Mouse (Mus musculus) erythroblast, embryonic 14.5 days (primary cell): Measurements from ENCODE around the gene Gm28035. TPM values are rescaled to one million over a fixed set of nuclear protein-coding genes. Genes with fewer than 3 reads are reported as not detected.

Experiments used
- H3K27me3 ChIP-seq: 2 replicates; pipeline ENCODE4 v1.6.1; 2012; ENCODE audit warnings: inconsistent platforms; ENCODE audit not compliant: control insufficient read depth
- H3K36me3 ChIP-seq: 2 replicates; pipeline ENCODE4 v1.6.1; 2012; ENCODE audit warnings: mild to moderate bottlenecking, inconsistent platforms; ENCODE audit not compliant: control insufficient read depth
- H3K4me1 ChIP-seq: 2 replicates; pipeline ENCODE4 v1.6.1; 2012; ENCODE audit warnings: inconsistent platforms; ENCODE audit not compliant: control insufficient read depth
- H3K4me3 ChIP-seq: replicated peaks from 2 replicates; pipeline ENCODE3; 2012; ENCODE audit warnings: moderate library complexity, mild to moderate bottlenecking, inconsistent platforms
- H3K9me3 ChIP-seq: 2 replicates; pipeline ENCODE4 v1.6.1; 2012; ENCODE audit warnings: low read length, inconsistent platforms, mixed read lengths; ENCODE audit not compliant: control insufficient read depth
- GATA1 ChIP-seq: IDR thresholded peaks from 2 replicates; pipeline ENCODE4 v1.6.1; 2012; ENCODE audit warnings: low read length, inconsistent platforms, mixed read lengths
- TAL1 ChIP-seq: IDR thresholded peaks from 3 replicates; pipeline ENCODE4 v1.6.1; 2012; ENCODE audit warnings: low read length, inconsistent platforms, mixed read lengths
- polyA plus RNA-seq: library from polyadenylated mRNA; stranded (reverse); fragments of >175 nt; gene quantifications from 2 replicates; pipeline ENCODE4 v1.2.3, GENCODE M21; 2012

Gm28035 gene
- polyA plus RNA-seq, 1 experiment, result not detected

- Histone ChIP-seq H3K27me3 (no peaks in the 10 kb centered on the region), H3K4me3 (no peak overlapping the region), H3K4me1 (peaks cover 32% of the 10 kb centered on the region), H3K36me3 (peaks cover 92% of the 10 kb centered on the region), H3K9me3 (no peaks in the 10 kb centered on the region)
- TF ChIP-seq TAL1 (no peak), GATA1 (no peak)
Measured at GRCm38 (mm10) chr2:30247036-30247435, 6.7 kb downstream of the Gm28035 start.

- no peak for TF ChIP-seq GATA1
- no peak for TF ChIP-seq TAL1
- no peaks in the 10 kb centered on the region for H3K9me3 ChIP-seq
- H3K27me3 ChIP-seq, result no peaks in the 10 kb centered on the region
- peaks cover 92% of the 10 kb centered on the region for H3K36me3 ChIP-seq
- H3K4me1 ChIP-seq, result peaks cover 35% of the 10 kb centered on the region
- no peak overlapping the region for H3K4me3 ChIP-seq
Measured at GRCm38 (mm10) chr2:30247681-30248080, 7.3 kb downstream of the Gm28035 start.

- H3K9me3 ChIP-seq, result no peaks in the 10 kb centered on the region
- no peak overlapping the region for H3K4me3 ChIP-seq
- H3K27me3 ChIP-seq, result no peaks in the 10 kb centered on the region
- peaks cover 92% of the 10 kb centered on the region for H3K36me3 ChIP-seq
- TF ChIP-seq TAL1 (no peak), GATA1 (no peak)
- H3K4me1 ChIP-seq, result peaks cover 34% of the 10 kb centered on the region
Measured at GRCm38 (mm10) chr2:30249182-30249581, 8.8 kb downstream of the Gm28035 start.

GRCm38 (mm10) chr2:30250166-30251128 is 10.1 kb downstream of the Gm28035 start:
- H3K4me3 ChIP-seq, result no peak overlapping the region
- H3K36me3 ChIP-seq, result peaks cover 94% of the 10 kb centered on the region
- H3K9me3 ChIP-seq, result no peaks in the 10 kb centered on the region
- H3K27me3 ChIP-seq, result no peaks in the 10 kb centered on the region
- TF ChIP-seq TAL1 (no peak), GATA1 (no peak)
- peaks cover 30% of the 10 kb centered on the region for H3K4me1 ChIP-seq

- TF ChIP-seq GATA1, result no peak
- TF ChIP-seq TAL1, result no peak
- H3K4me1 ChIP-seq, result peaks cover 27% of the 10 kb centered on the region
- peaks cover 94% of the 10 kb centered on the region for H3K36me3 ChIP-seq
- no peak overlapping the region for H3K4me3 ChIP-seq
- peaks cover 9% of the 10 kb centered on the region for H3K9me3 ChIP-seq
- H3K27me3 ChIP-seq, result no peaks in the 10 kb centered on the region
Measured at GRCm38 (mm10) chr2:30251417-30252104, 11.2 kb downstream of the Gm28035 start.

GRCm38 (mm10) chr2:30252521-30252920 is 12.2 kb downstream of the Gm28035 start:
- no peak for TF ChIP-seq TAL1
- no peak for TF ChIP-seq GATA1
- Histone ChIP-seq H3K36me3 (peaks cover 96% of the 10 kb centered on the region), H3K4me3 (no peak overlapping the region), H3K4me1 (peaks cover 27% of the 10 kb centered on the region), H3K27me3 (no peaks in the 10 kb centered on the region), H3K9me3 (peaks cover 9% of the 10 kb centered on the region)

GRCm38 (mm10) chr2:30253809-30254208 is 13.4 kb downstream of the Gm28035 start:
- peaks cover 31% of the 10 kb centered on the region for H3K4me1 ChIP-seq
- TF ChIP-seq TAL1 (no peak), GATA1 (no peak)
- H3K36me3 ChIP-seq, result peaks cover 96% of the 10 kb centered on the region
- no peaks in the 10 kb centered on the region for H3K27me3 ChIP-seq
- H3K9me3 ChIP-seq, result peaks cover 9% of the 10 kb centered on the region
- no peak overlapping the region for H3K4me3 ChIP-seq

GRCm38 (mm10) chr2:30255631-30256395 is 15.4 kb downstream of the Gm28035 start:
- H3K36me3 ChIP-seq, result peaks cover 98% of the 10 kb centered on the region

More at GRCm38 (mm10) chr2:30255631-30256395, 15.4 kb downstream of the Gm28035 start:
- Histone ChIP-seq H3K4me1 (peaks cover 24% of the 10 kb centered on the region), H3K9me3 (peaks cover 9% of the 10 kb centered on the region), H3K27me3 (no peaks in the 10 kb centered on the region), H3K4me3 (no peak overlapping the region)
- TF ChIP-seq GATA1, result no peak
- no peak; the same call in 2 of the 3 replicates for TF ChIP-seq TAL1
